Mouse (Mus musculus): ENCODE data around the gene 2700049A03Rik. TPM values are rescaled to one million over a fixed set of nuclear protein-coding genes. Genes with fewer than 3 reads are reported as not detected.

The 2700049A03Rik gene
- total RNA-seq, 2 experiments from 2014 or later, result 5.7 to 6.6 TPM

- intact Hi-C loops (cut with DNase I), result no loop called here
- peak in 1 of 2 experiments; percentile 11 for DNase-seq (ENCODE audit: extremely low spot score in 1 of 2, low spot score in 2 of 2)
Observed at GRCm38 (mm10) chr12:71249348-71249747, 112.7 kb downstream of the 2700049A03Rik start.

GRCm38 (mm10) chr12:71252509-71253167, 116.0 kb downstream of the 2700049A03Rik start:
- intact Hi-C loops (cut with DNase I), result no loop called here

GRCm38 (mm10) chr12:71254779-71255178, 118.1 kb downstream of the 2700049A03Rik start:
- DNase-seq (ENCODE audit: extremely low spot score in 1 of 2, low spot score in 2 of 2), result no peak
- intact Hi-C loops (cut with DNase I), result no loop called here

More at GRCm38 (mm10) chr12:71252509-71253167, 116.0 kb downstream of the 2700049A03Rik start:
- DNase-seq (ENCODE audit: extremely low spot score in 1 of 2, low spot score in 2 of 2), result no peak

- no peak for DNase-seq (ENCODE audit: extremely low spot score in 1 of 2, low spot score in 2 of 2)
- intact Hi-C loops (cut with DNase I), result no loop called here
Observed at GRCm38 (mm10) chr12:71258196-71258920, 121.7 kb downstream of the 2700049A03Rik start.

- intact Hi-C loops (cut with DNase I), result no loop called here
- no peak for DNase-seq (ENCODE audit: extremely low spot score in 1 of 2, low spot score in 2 of 2)
Observed at GRCm38 (mm10) chr12:71264211-71264610, 127.6 kb downstream of the 2700049A03Rik start.

GRCm38 (mm10) chr12:71269367-71269766, 132.7 kb downstream of the 2700049A03Rik start:
- no peak for DNase-seq (ENCODE audit: extremely low spot score in 1 of 2, low spot score in 2 of 2)
- intact Hi-C loops (cut with DNase I), result no loop called here

- no peak for DNase-seq (ENCODE audit: extremely low spot score in 1 of 2, low spot score in 2 of 2)
- intact Hi-C loops (cut with DNase I), result no loop called here
Observed at GRCm38 (mm10) chr12:71271131-71271530, 134.5 kb downstream of the 2700049A03Rik start.

- intact Hi-C loops (cut with DNase I), result no loop called here
- no peak for DNase-seq (ENCODE audit: extremely low spot score in 1 of 2, low spot score in 2 of 2)
Observed at GRCm38 (mm10) chr12:71274519-71275237, 138.0 kb downstream of the 2700049A03Rik start.

GRCm38 (mm10) chr12:71275906-71276595, 139.4 kb downstream of the 2700049A03Rik start:
- intact Hi-C loops (cut with DNase I), result no loop called here

GRCm38 (mm10) chr12:71279521-71280262, 143.0 kb downstream of the 2700049A03Rik start:
- intact Hi-C loops (cut with DNase I), result no loop called here
- peak; percentile 18 to 55 for DNase-seq (ENCODE audit: extremely low spot score in 1 of 2, low spot score in 2 of 2)

More at GRCm38 (mm10) chr12:71275906-71276595, 139.4 kb downstream of the 2700049A03Rik start:
- no peak for DNase-seq (ENCODE audit: extremely low spot score in 1 of 2, low spot score in 2 of 2)

- no peak for DNase-seq (ENCODE audit: extremely low spot score in 1 of 2, low spot score in 2 of 2)
- intact Hi-C loops (cut with DNase I), result no loop called here
Observed at GRCm38 (mm10) chr12:71281201-71281768, 144.6 kb downstream of the 2700049A03Rik start.

- intact Hi-C loops (cut with DNase I), result no loop called here
- no peak for DNase-seq (ENCODE audit: extremely low spot score in 1 of 2, low spot score in 2 of 2)
Observed at GRCm38 (mm10) chr12:71285399-71285798, 148.8 kb downstream of the 2700049A03Rik start.

GRCm38 (mm10) chr12:71290460-71290859, 153.8 kb downstream of the 2700049A03Rik start:
- no peak for DNase-seq (ENCODE audit: extremely low spot score in 1 of 2, low spot score in 2 of 2)
- intact Hi-C loops (cut with DNase I), result no loop called here

Other genes starting within 250 kb of the 2700049A03Rik start
- gene Actr10, start 199.0 kb upstream of the 2700049A03Rik start, total RNA-seq (2021), result 100 to 1,000 TPM; 184 to 195 TPM
- gene Psma3, start 162.2 kb upstream of the 2700049A03Rik start, total RNA-seq (2021), result 100 to 1,000 TPM; 244 to 255 TPM
- gene Arid4a, start 120.9 kb upstream of the 2700049A03Rik start, total RNA-seq (2021), result 10 to 100 TPM; 31.2 to 32.2 TPM
- not detected for gene Tomm20l, start 25.4 kb upstream of the 2700049A03Rik start, total RNA-seq (2021)
- gene Timm9, start 164 bp upstream of the 2700049A03Rik start, total RNA-seq (2021), result 10 to 100 TPM; 64.8 to 74.0 TPM
- 10 to 100 TPM; 20.4 to 23.4 TPM for gene Dact1, start 173.0 kb downstream of the 2700049A03Rik start, total RNA-seq (2021)

Data from left cerebral cortex, postnatal 10 days (tissue).